Mouse (Mus musculus): ENCODE results near the gene Gm3336. TPM values are rescaled to one million over a fixed set of nuclear protein-coding genes. Genes with fewer than 3 reads are reported as not detected.

Gene Gm3336
- not detected for total RNA-seq (2021)
- long read RNA-seq, experiment 1: 0 reads
- long read RNA-seq, experiment 2: 0 reads

GRCm38 (mm10) chr8:70718297-70718696 is at the start of gene Gm3336:
TSS of gene Gm3336 (plus strand) at chr8:70718543.
- peak; percentile 67 to 74 for DNase-seq (ENCODE audit: low spot score in 2 of 2)

GRCm38 (mm10) chr8:70671615-70672324 is 46.6 kb upstream of the Gm3336 start:
- no peak for DNase-seq (ENCODE audit: low spot score in 2 of 2)

- no peak for DNase-seq (ENCODE audit: low spot score in 2 of 2)
Measured at GRCm38 (mm10) chr8:70672325-70673078, 45.8 kb upstream of the Gm3336 start.

- peak; percentile 97 to 99 for DNase-seq (ENCODE audit: low spot score in 2 of 2)
Measured at GRCm38 (mm10) chr8:70673079-70673856, 45.1 kb upstream of the Gm3336 start, which contains the start of gene Lsm4. TSS of gene Lsm4 (plus strand) at chr8:70673248.

- DNase-seq (ENCODE audit: low spot score in 2 of 2): no peak
Measured at GRCm38 (mm10) chr8:70674109-70674508, 44.2 kb upstream of the Gm3336 start.

GRCm38 (mm10) chr8:70674716-70675115 is 43.6 kb upstream of the Gm3336 start:
- no peak for DNase-seq (ENCODE audit: low spot score in 2 of 2)

DNA sequence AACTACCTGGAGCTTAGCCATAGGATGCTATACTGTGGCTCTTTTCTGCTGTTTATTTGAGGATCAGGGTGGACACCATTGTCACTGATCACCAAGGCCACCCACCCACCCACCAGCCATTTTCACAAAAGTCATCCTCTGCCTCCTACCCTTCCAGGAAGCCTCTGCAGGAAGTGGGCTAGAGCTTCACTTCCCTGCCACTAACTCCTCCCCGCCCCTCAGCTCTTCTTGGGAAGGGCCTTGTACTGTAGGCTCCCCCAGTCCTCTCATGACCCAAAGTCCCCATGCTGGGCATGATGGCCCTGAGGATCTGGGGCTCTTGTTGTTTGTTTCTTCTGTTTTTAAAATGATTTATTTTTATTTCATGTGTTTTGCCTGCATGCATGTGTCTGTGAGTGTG is 43.0 kb upstream of the Gm3336 start:
- no peak for DNase-seq (ENCODE audit: low spot score in 2 of 2)

DNA sequence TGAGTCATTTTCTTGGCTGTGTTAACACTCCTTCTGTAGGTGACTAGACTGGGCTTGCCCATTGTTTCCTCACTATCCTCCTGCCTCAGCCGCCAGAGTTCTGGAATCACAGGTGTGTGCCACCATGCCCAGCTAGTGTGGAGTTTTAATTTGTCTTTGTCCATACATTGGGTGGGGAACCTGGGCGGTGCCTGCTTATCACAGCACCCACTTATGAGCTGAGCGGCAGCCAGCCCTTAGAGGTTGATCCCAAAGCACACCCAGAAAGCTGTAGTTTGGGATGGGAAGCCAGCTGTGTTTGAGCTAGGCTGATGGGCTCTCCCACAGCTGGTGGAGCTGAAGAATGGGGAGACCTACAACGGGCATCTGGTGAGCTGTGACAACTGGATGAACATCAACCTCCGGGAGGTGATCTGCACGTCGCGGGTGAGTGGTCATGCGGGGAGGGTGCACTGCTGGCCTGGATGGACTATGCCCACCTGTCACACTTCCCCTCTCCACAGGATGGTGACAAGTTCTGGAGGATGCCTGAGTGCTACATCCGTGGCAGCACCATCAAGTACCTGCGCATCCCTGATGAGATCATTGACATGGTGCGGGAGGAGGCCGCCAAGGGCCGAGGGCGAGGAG is 40.8 kb upstream of the Gm3336 start:
- DNase-seq (ENCODE audit: low spot score in 2 of 2): no peak

GRCm38 (mm10) chr8:70678679-70679078 is 39.7 kb upstream of the Gm3336 start:
- DNase-seq (ENCODE audit: low spot score in 2 of 2): no peak

DNA sequence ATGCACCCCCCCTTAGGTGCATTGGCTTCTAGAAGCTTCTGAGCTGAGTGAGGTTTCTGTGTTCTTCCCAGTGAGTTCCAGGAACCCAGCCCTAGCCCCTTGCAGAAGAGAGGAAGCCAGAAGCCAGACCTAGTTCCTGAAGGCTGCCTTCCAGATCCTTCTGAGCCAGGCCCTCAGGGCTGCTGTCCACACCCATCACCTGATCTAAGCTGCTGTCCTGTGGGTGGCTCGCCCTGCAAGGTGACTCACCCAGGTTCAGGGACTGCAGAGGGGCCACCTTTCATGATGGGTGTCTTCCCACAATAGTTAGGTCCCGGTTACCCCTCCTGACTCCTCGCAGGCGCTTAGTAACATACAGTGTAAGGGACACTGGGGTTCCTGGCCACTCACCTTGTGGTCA is 38.9 kb upstream of the Gm3336 start:
- DNase-seq (ENCODE audit: low spot score in 2 of 2): no peak

- no peak for DNase-seq (ENCODE audit: low spot score in 2 of 2)
Measured at GRCm38 (mm10) chr8:70680039-70680438, 38.3 kb upstream of the Gm3336 start.

GRCm38 (mm10) chr8:70681410-70681809 is 36.9 kb upstream of the Gm3336 start:
- no peak for DNase-seq (ENCODE audit: low spot score in 2 of 2)

DNA sequence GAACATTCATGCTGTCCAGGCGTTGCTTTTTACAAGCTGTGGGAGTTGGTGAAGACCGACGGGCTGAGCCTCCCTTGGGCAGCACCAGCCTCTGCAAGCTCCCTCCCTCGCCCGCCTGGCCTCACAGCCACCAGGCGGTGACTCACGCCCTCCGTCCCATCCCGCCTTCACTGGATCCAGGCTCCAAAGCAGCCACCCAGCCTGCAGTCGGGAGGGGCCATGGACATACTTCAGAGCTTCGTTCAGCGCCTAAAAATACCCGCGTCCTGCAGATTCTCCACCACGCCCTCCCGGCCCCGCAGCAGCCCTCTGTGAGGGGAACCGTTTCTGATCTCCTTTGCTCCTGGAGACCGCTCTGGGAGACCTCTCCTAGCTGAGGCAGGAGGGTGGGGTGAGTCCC is 36.1 kb upstream of the Gm3336 start:
- DNase-seq (ENCODE audit: low spot score in 2 of 2): peak; percentile 72 to 80

GRCm38 (mm10) chr8:70682692-70683091 is 35.7 kb upstream of the Gm3336 start:
- DNase-seq (ENCODE audit: low spot score in 2 of 2): no peak

- DNase-seq (ENCODE audit: low spot score in 2 of 2): peak; percentile 90 to 93
Measured at GRCm38 (mm10) chr8:70684291-70684690, 34.1 kb upstream of the Gm3336 start.

- no peak for DNase-seq (ENCODE audit: low spot score in 2 of 2)
Measured at GRCm38 (mm10) chr8:70687576-70687975, 30.8 kb upstream of the Gm3336 start.

DNA sequence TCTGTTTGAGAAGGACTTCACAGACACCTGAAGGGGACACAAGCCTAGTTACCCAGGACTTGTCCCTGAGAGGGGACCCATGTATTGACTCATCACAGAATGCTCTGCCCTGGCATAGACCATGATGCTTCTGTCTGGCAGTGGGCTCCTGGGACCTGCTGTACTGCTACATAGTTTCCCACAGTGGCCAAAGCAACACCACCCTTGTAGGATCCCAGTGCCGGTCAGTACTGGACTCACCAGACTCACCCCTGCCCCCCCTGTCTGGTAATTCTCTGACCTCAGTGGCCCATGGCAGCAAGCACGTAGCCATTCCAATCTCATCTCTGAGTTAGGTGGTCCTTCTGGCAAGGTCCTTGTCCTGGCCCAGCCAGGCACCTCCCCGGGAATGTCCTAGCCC is 30.2 kb upstream of the Gm3336 start:
- no peak for DNase-seq (ENCODE audit: low spot score in 2 of 2)

- no peak for DNase-seq (ENCODE audit: low spot score in 2 of 2)
Measured at GRCm38 (mm10) chr8:70689892-70690390, 28.4 kb upstream of the Gm3336 start.

DNA sequence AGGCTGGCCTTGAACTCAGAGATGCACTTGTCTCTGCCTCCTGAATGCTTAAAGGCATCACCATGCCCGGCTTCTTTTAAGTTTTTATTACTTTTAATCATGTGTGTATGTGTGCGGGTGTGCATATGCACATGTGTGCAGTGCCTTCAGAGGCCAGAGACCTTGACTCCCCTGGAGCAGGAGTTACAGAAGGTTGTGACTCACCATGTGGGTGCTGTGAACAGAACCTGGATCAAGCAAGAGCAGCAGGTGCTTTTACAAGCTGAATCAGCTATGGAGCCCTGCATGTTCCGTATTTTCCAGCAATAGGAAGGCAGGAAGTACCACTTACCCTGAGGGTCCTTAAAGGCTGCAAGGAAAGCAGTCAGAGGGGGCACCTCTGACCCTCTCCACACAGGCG is 27.1 kb upstream of the Gm3336 start:
- no peak for DNase-seq (ENCODE audit: low spot score in 2 of 2)

- DNase-seq (ENCODE audit: low spot score in 2 of 2): no peak
Measured at GRCm38 (mm10) chr8:70691727-70692231, 26.6 kb upstream of the Gm3336 start.

DNA sequence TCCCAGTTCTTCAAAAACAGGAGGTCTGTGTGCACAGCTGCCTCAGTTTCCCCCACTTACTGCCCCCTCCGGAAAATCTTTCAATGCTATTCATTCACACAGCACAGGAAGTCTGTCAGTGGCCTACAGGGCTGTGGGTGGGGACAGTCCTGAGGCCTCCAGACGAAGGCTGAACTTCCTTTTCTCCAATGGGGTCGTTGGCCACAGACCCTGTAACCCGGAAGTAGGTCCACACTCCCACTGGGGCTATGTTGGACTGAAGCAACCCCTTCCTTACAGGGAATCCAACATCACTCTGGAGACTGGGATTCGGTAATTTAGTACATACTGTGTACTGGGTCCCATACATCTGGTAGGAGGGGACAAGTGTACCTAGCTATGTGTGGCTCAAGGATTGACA is 24.7 kb upstream of the Gm3336 start:
- no peak for DNase-seq (ENCODE audit: low spot score in 2 of 2)
